Mouse (Mus musculus): Measurements from ENCODE around the gene Cdkal1. TPM values are rescaled to one million over a fixed set of nuclear protein-coding genes. Genes with fewer than 3 reads are reported as not detected.

Gene Cdkal1
- total and polyA plus RNA-seq, 2 experiments from 2014 or later = 11.1 to 18.9 TPM

- 95% methylated on average over 6 of the region's 6 CpGs for WGBS
These were observed 305.3 kb downstream of the Cdkal1 start for GRCm38 (mm10) chr13:29550203-29550602.

GRCm38 (mm10) chr13:29549761-29550160 lies 305.7 kb downstream of the Cdkal1 start:
- Histone ChIP-seq H3K4me3 (ENCODE audit: low read length) (no peak overlapping the region), H3K4me2 (ENCODE audit: low read depth, low read length) (no peak overlapping the region), H3K4me1 (ENCODE audit: insufficient read depth, low read length) (no peaks in the 10 kb centered on the region), H3K9me3 (ENCODE audit: low read length) (no peaks in the 10 kb centered on the region), H3K9ac (replicated peaks; ENCODE audit: low read length) (no peak overlapping the region), H3K27me3 (ENCODE audit: insufficient read depth, low read length) (no peaks in the 10 kb centered on the region), H3K36me3 (ENCODE audit: insufficient read depth, low read length) (no peaks in the 10 kb centered on the region), H3K27ac (no peak overlapping the region)
- DNase-seq (ENCODE audit: low spot score) (no peak), ATAC-seq (no peak)
- WGBS = 55% methylated on average over 2 of the region's 2 CpGs
- TF ChIP-seq CTCF (IDR thresholded peaks at IDR 0.05; ENCODE audit: low read depth) = no peak

More at GRCm38 (mm10) chr13:29550203-29550602, 305.3 kb downstream of the Cdkal1 start:
- Histone ChIP-seq H3K36me3 (ENCODE audit: insufficient read depth, low read length) (no peaks in the 10 kb centered on the region), H3K27me3 (ENCODE audit: insufficient read depth, low read length) (no peaks in the 10 kb centered on the region), H3K4me2 (ENCODE audit: low read depth, low read length) (no peak overlapping the region), H3K27ac (no peak overlapping the region), H3K9ac (replicated peaks; ENCODE audit: low read length) (no peak overlapping the region), H3K9me3 (ENCODE audit: low read length) (no peaks in the 10 kb centered on the region), H3K4me3 (ENCODE audit: low read length) (no peak overlapping the region), H3K4me1 (ENCODE audit: insufficient read depth, low read length) (no peaks in the 10 kb centered on the region)
- ATAC-seq (no peak), DNase-seq (ENCODE audit: low spot score) (no peak)
- no peak for TF ChIP-seq CTCF (IDR thresholded peaks at IDR 0.05; ENCODE audit: low read depth)

GRCm38 (mm10) chr13:29537906-29538305 lies 317.6 kb downstream of the Cdkal1 start:
- Histone ChIP-seq H3K4me1 (ENCODE audit: insufficient read depth, low read length) (peaks cover 6% of the 10 kb centered on the region; the same call in 1 of the 2 replicates), H3K27me3 (ENCODE audit: insufficient read depth, low read length) (no peaks in the 10 kb centered on the region), H3K4me3 (ENCODE audit: low read length) (no peak overlapping the region), H3K9me3 (ENCODE audit: low read length) (no peaks in the 10 kb centered on the region), H3K27ac (no peak overlapping the region), H3K9ac (replicated peaks; ENCODE audit: low read length) (no peak overlapping the region), H3K4me2 (ENCODE audit: low read depth, low read length) (no peak overlapping the region), H3K36me3 (ENCODE audit: insufficient read depth, low read length) (no peaks in the 10 kb centered on the region)
- ATAC-seq (0 out of 2 replicates have a peak, but pooled peaks have one; percentile 27), DNase-seq (ENCODE audit: low spot score) (peak; percentile 75)
- TF ChIP-seq CTCF (IDR thresholded peaks at IDR 0.05; ENCODE audit: low read depth) = no peak
- 23% methylated on average over 1 of the region's 1 CpGs for WGBS

GRCm38 (mm10) chr13:29533586-29533985 lies 321.9 kb downstream of the Cdkal1 start:
- Histone ChIP-seq H3K4me3 (ENCODE audit: low read length) (no peak overlapping the region), H3K4me2 (ENCODE audit: low read depth, low read length) (no peak overlapping the region), H3K9me3 (ENCODE audit: low read length) (no peaks in the 10 kb centered on the region), H3K27me3 (ENCODE audit: insufficient read depth, low read length) (no peaks in the 10 kb centered on the region), H3K36me3 (ENCODE audit: insufficient read depth, low read length) (no peaks in the 10 kb centered on the region), H3K27ac (no peak overlapping the region), H3K9ac (replicated peaks; ENCODE audit: low read length) (no peak overlapping the region), H3K4me1 (ENCODE audit: insufficient read depth, low read length) (peaks cover 6% of the 10 kb centered on the region; the same call in 1 of the 2 replicates)
- whole genome bisulfite sequencing = 84% methylated on average over 5 of the region's 5 CpGs
- TF ChIP-seq CTCF (IDR thresholded peaks at IDR 0.05; ENCODE audit: low read depth) = no peak
- no peak for DNase-seq (ENCODE audit: low spot score)
- no peak for ATAC-seq

- H3K4me1 ChIP-seq (ENCODE audit: insufficient read depth, low read length) = no peaks in the 10 kb centered on the region
- H3K4me3 ChIP-seq (ENCODE audit: low read length) = no peak overlapping the region
- TF ChIP-seq CTCF (IDR thresholded peaks at IDR 0.05; ENCODE audit: low read depth) = no peak
- no peaks in the 10 kb centered on the region for H3K27me3 ChIP-seq (ENCODE audit: insufficient read depth, low read length)
- WGBS = 88% methylated on average over 5 of the region's 5 CpGs
- no peak overlapping the region for H3K27ac ChIP-seq
- ATAC-seq = no peak
- DNase-seq (ENCODE audit: low spot score) = no peak
- no peak overlapping the region for H3K9ac ChIP-seq (replicated peaks; ENCODE audit: low read length)
- H3K36me3 ChIP-seq (ENCODE audit: insufficient read depth, low read length) = no peaks in the 10 kb centered on the region
- no peak overlapping the region for H3K4me2 ChIP-seq (ENCODE audit: low read depth, low read length)
- H3K9me3 ChIP-seq (ENCODE audit: low read length) = no peaks in the 10 kb centered on the region
These were observed 327.1 kb downstream of the Cdkal1 start for GRCm38 (mm10) chr13:29528344-29528743.

GRCm38 (mm10) chr13:29521321-29521720 lies 334.2 kb downstream of the Cdkal1 start:
- Histone ChIP-seq H3K4me1 (ENCODE audit: insufficient read depth, low read length) (no peaks in the 10 kb centered on the region), H3K9me3 (ENCODE audit: low read length) (no peaks in the 10 kb centered on the region), H3K4me2 (ENCODE audit: low read depth, low read length) (no peak overlapping the region), H3K27me3 (ENCODE audit: insufficient read depth, low read length) (no peaks in the 10 kb centered on the region), H3K36me3 (ENCODE audit: insufficient read depth, low read length) (no peaks in the 10 kb centered on the region), H3K9ac (replicated peaks; ENCODE audit: low read length) (no peak overlapping the region), H3K27ac (no peak overlapping the region), H3K4me3 (ENCODE audit: low read length) (no peak overlapping the region)
- ATAC-seq (no peak), DNase-seq (ENCODE audit: low spot score) (no peak)
- WGBS = 82% methylated on average over 4 of the region's 4 CpGs
- TF ChIP-seq CTCF (IDR thresholded peaks at IDR 0.05; ENCODE audit: low read depth) = no peak

- no peaks in the 10 kb centered on the region for H3K27me3 ChIP-seq (ENCODE audit: insufficient read depth, low read length)
- no peak overlapping the region for H3K27ac ChIP-seq
- H3K36me3 ChIP-seq (ENCODE audit: insufficient read depth, low read length) = no peaks in the 10 kb centered on the region
- H3K4me3 ChIP-seq (ENCODE audit: low read length) = no peak overlapping the region
- DNase-seq (ENCODE audit: low spot score) (no peak), ATAC-seq (no peak)
- H3K9ac ChIP-seq (replicated peaks; ENCODE audit: low read length) = no peak overlapping the region
- H3K9me3 ChIP-seq (ENCODE audit: low read length) = no peaks in the 10 kb centered on the region
- H3K4me2 ChIP-seq (ENCODE audit: low read depth, low read length) = no peak overlapping the region
- no peak for TF ChIP-seq CTCF (IDR thresholded peaks at IDR 0.05; ENCODE audit: low read depth)
- H3K4me1 ChIP-seq (ENCODE audit: insufficient read depth, low read length) = no peaks in the 10 kb centered on the region
- 74% methylated on average over 1 of the region's 1 CpGs for WGBS
These were observed 341.4 kb downstream of the Cdkal1 start for GRCm38 (mm10) chr13:29514071-29514470.
